Mouse (Mus musculus): ENCODE data around the gene Smurf1. TPM values are rescaled to one million over a fixed set of nuclear protein-coding genes. Genes with fewer than 3 reads are reported as not detected.

Smurf1 gene
- total and polyA plus RNA-seq, 2 experiments from 2014 or later: 9.1 to 29.9 TPM

DNA sequence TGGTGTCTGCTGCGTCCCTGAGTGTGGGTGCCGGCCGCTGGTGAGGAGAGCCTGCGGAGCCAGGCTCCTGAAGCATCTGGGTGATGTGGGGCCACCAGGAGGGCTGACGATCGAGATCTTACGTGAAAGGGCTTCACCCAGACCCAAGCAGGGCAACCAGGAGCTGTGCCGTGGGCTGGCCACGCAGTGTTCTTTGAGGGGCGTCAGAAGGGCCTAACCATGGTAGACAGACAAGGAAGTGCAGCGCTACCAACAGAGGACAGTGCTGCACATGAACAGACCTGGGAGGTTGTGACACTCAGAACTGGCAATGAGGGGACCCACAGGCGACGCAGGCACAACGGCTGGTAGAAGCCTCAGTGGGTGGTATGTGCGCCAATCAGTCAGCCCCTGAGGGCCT, 88.6 kb downstream of the Smurf1 start:
- Histone ChIP-seq H3K9me3 (replicated peaks; ENCODE audit: control insufficient read depth, low read length) (no peaks in the 10 kb centered on the region), H3K27ac (ENCODE audit: low read depth) (no peak overlapping the region), H3K36me3 (replicated peaks; ENCODE audit: control insufficient read depth, insufficient read depth, low read length) (peaks cover 52% of the 10 kb centered on the region), H3K4me2 (ENCODE audit: low read depth, low read length) (no peak overlapping the region), H3K4me1 (ENCODE audit: control insufficient read depth, insufficient read depth) (no peaks in the 10 kb centered on the region), H3K9ac (replicated peaks; ENCODE audit: low read depth, low read length) (no peak overlapping the region), H3K27me3 (ENCODE audit: control insufficient read depth, insufficient read depth, low read length) (no peaks in the 10 kb centered on the region), H3K4me3 (ENCODE audit: low read depth, low read length) (no peak overlapping the region)
- WGBS: 89% methylated on average over 15 of the region's 15 CpGs
- DNase-seq (ENCODE audit: low spot score) (no peak), ATAC-seq (ENCODE audit: insufficient read depth, low read depth) (no peak)
- TF ChIP-seq EP300 (IDR thresholded peaks at IDR 0.05; ENCODE audit: low read depth): no peak
- TF ChIP-seq CTCF (IDR thresholded peaks at IDR 0.05; ENCODE audit: low read depth): no peak

DNA sequence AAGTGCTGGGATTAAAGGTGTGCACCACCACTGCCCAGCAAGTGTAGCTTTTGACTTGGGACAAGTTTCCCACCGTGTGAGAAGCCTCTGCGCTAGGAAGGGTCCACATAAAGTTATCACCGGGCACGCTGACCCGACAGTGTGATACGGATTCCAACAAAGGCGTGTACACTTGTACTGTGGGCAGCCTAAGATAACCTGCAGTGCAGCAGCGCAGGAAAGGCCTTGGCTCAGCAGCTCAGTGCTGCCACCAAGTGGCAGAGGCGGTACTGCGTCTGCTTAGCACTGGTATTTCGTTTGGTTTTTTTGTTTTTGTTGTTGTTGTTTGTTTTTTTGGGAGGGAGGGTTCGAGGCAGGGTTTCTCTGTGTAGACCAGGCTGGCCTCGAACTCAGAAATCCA, 89.8 kb downstream of the Smurf1 start:
- DNase-seq (ENCODE audit: low spot score): peak; percentile 53
- no peaks in the 10 kb centered on the region for H3K4me1 ChIP-seq (ENCODE audit: control insufficient read depth, insufficient read depth)
- no peak overlapping the region for H3K27ac ChIP-seq (ENCODE audit: low read depth)
- H3K9me3 ChIP-seq (replicated peaks; ENCODE audit: control insufficient read depth, low read length): no peaks in the 10 kb centered on the region
- peak; percentile 55 for ATAC-seq (ENCODE audit: insufficient read depth, low read depth)
- H3K4me2 ChIP-seq (ENCODE audit: low read depth, low read length): no peak overlapping the region
- H3K9ac ChIP-seq (replicated peaks; ENCODE audit: low read depth, low read length): no peak overlapping the region
- peaks cover 41% of the 10 kb centered on the region for H3K36me3 ChIP-seq (replicated peaks; ENCODE audit: control insufficient read depth, insufficient read depth, low read length)
- no peak overlapping the region for H3K4me3 ChIP-seq (ENCODE audit: low read depth, low read length)
- no peaks in the 10 kb centered on the region for H3K27me3 ChIP-seq (ENCODE audit: control insufficient read depth, insufficient read depth, low read length)
- WGBS: 2% methylated on average over 13 of the region's 13 CpGs
- TF ChIP-seq CTCF (IDR thresholded peaks at IDR 0.05; ENCODE audit: low read depth) (peak; percentile 97), EP300 (IDR thresholded peaks at IDR 0.05; ENCODE audit: low read depth) (no peak)

DNA sequence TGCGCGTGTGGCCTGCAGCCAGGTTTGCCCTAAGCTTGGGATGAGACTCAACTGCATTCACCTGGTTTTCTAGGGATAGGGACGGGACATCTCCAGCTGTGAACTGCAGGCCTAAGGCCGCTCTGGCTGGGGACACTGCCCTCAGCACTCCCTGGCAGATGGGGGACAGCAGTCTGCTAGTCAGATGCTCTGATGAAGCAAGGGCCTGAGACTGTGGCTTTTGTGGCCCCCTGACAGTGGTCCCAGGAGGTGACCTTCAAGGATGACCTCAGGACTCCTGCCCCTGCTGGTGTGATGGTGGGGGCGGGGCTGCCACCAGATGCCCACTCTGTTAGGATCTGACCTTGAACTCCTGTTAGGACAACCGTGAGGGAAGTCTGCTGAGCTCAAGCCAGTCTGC, 90.4 kb downstream of the Smurf1 start:
- WGBS: 86% methylated on average over 6 of the region's 6 CpGs
- no peak overlapping the region for H3K9ac ChIP-seq (replicated peaks; ENCODE audit: low read depth, low read length)
- H3K36me3 ChIP-seq (replicated peaks; ENCODE audit: control insufficient read depth, insufficient read depth, low read length): peaks cover 34% of the 10 kb centered on the region
- no peak for DNase-seq (ENCODE audit: low spot score)
- no peak overlapping the region for H3K27ac ChIP-seq (ENCODE audit: low read depth)
- H3K4me2 ChIP-seq (ENCODE audit: low read depth, low read length): no peak overlapping the region
- no peaks in the 10 kb centered on the region for H3K4me1 ChIP-seq (ENCODE audit: control insufficient read depth, insufficient read depth)
- ATAC-seq (ENCODE audit: insufficient read depth, low read depth): no peak
- no peaks in the 10 kb centered on the region for H3K9me3 ChIP-seq (replicated peaks; ENCODE audit: control insufficient read depth, low read length)
- no peaks in the 10 kb centered on the region for H3K27me3 ChIP-seq (ENCODE audit: control insufficient read depth, insufficient read depth, low read length)
- TF ChIP-seq CTCF (IDR thresholded peaks at IDR 0.05; ENCODE audit: low read depth): no peak
- TF ChIP-seq EP300 (IDR thresholded peaks at IDR 0.05; ENCODE audit: low read depth): no peak
- H3K4me3 ChIP-seq (ENCODE audit: low read depth, low read length): no peak overlapping the region

DNA sequence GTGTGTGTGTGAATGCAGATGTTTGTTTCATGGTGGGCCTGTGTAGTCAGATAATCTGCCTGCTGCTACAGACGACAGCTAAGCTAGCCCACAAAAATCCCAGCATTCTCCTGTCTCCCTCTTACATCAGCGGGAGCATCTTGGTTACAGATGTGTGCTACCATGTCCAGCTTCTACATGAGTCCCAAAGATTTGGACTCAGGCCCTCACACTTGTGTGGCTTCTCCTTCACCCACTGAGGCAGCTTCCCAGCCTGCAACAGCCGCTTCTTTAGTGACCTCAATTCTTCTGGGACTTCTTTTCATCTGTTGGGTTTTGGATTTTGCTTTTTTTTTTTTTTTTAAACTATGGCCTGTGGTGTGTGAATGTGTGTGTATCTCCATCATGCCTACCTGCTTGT, 92.8 kb downstream of the Smurf1 start:
- TF ChIP-seq CTCF (IDR thresholded peaks at IDR 0.05; ENCODE audit: low read depth) (no peak), EP300 (IDR thresholded peaks at IDR 0.05; ENCODE audit: low read depth) (no peak)
- no peak overlapping the region for H3K9ac ChIP-seq (replicated peaks; ENCODE audit: low read depth, low read length)
- DNase-seq (ENCODE audit: low spot score): no peak
- H3K36me3 ChIP-seq (replicated peaks; ENCODE audit: control insufficient read depth, insufficient read depth, low read length): peaks cover 11% of the 10 kb centered on the region
- H3K4me3 ChIP-seq (ENCODE audit: low read depth, low read length): no peak overlapping the region
- ATAC-seq (ENCODE audit: insufficient read depth, low read depth): no peak
- no peak overlapping the region for H3K4me2 ChIP-seq (ENCODE audit: low read depth, low read length)
- H3K9me3 ChIP-seq (replicated peaks; ENCODE audit: control insufficient read depth, low read length): no peaks in the 10 kb centered on the region
- no peaks in the 10 kb centered on the region for H3K4me1 ChIP-seq (ENCODE audit: control insufficient read depth, insufficient read depth)
- 78% methylated on average over 3 of the region's 3 CpGs for WGBS
- no peaks in the 10 kb centered on the region for H3K27me3 ChIP-seq (ENCODE audit: control insufficient read depth, insufficient read depth, low read length)
- no peak overlapping the region for H3K27ac ChIP-seq (ENCODE audit: low read depth)

DNA sequence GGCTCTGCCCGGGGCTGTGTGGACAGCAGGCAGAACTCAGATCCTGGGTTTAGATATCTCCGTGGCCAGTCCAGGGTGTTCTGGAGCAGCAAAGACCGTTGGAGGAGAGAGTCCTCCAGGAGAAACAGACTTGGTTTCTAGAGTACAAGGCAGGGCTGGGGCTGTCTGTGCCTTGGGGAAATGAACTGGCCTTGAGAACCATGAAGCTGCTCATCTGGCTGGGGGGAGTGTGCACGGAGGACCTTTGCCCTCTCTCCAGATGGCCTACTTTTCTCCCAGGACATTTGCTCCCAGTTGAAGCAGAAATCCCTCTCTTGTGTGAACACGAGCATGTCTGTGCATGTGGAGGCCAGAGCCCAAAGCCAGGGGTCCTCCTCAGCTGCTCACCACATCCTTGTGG, 93.3 kb downstream of the Smurf1 start:
- DNase-seq (ENCODE audit: low spot score) (no peak), ATAC-seq (ENCODE audit: insufficient read depth, low read depth) (no peak)
- H3K27me3 ChIP-seq (ENCODE audit: control insufficient read depth, insufficient read depth, low read length): no peaks in the 10 kb centered on the region
- no peak overlapping the region for H3K4me2 ChIP-seq (ENCODE audit: low read depth, low read length)
- no peak overlapping the region for H3K9ac ChIP-seq (replicated peaks; ENCODE audit: low read depth, low read length)
- no peaks in the 10 kb centered on the region for H3K4me1 ChIP-seq (ENCODE audit: control insufficient read depth, insufficient read depth)
- no peaks in the 10 kb centered on the region for H3K9me3 ChIP-seq (replicated peaks; ENCODE audit: control insufficient read depth, low read length)
- H3K27ac ChIP-seq (ENCODE audit: low read depth): no peak overlapping the region
- H3K36me3 ChIP-seq (replicated peaks; ENCODE audit: control insufficient read depth, insufficient read depth, low read length): peaks cover 10% of the 10 kb centered on the region
- TF ChIP-seq CTCF (IDR thresholded peaks at IDR 0.05; ENCODE audit: low read depth): no peak
- no peak for TF ChIP-seq EP300 (IDR thresholded peaks at IDR 0.05; ENCODE audit: low read depth)
- H3K4me3 ChIP-seq (ENCODE audit: low read depth, low read length): no peak overlapping the region
- 74% methylated on average over 5 of the region's 5 CpGs for WGBS

DNA sequence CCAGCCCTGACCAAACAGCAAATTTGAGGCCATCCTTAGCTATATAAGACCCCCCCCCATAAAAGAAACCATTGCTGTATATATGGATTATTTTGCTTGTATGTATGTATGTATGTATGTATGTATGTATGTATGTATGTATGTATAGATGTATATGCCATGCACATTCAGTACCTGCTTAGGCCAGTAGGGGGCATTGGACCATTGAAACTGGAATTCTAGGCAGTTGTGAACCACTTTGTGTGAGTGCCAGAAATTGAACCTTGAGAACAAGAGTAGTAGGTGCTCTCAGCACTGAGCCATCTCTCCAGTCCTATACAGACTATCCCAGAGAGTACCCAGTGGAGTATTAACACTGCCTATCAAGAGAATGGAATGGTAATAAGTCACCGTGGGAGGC, 93.9 kb downstream of the Smurf1 start:
- Histone ChIP-seq H3K36me3 (replicated peaks; ENCODE audit: control insufficient read depth, insufficient read depth, low read length) (peaks cover 5% of the 10 kb centered on the region), H3K9me3 (replicated peaks; ENCODE audit: control insufficient read depth, low read length) (no peaks in the 10 kb centered on the region)
- TF ChIP-seq CTCF (IDR thresholded peaks at IDR 0.05; ENCODE audit: low read depth): peak; percentile 22; the same call in 1 of the 2 replicates
- TF ChIP-seq EP300 (IDR thresholded peaks at IDR 0.05; ENCODE audit: low read depth): no peak

More for the DNA sequence above, 93.9 kb downstream of the Smurf1 start:
- no peaks in the 10 kb centered on the region for H3K27me3 ChIP-seq (ENCODE audit: control insufficient read depth, insufficient read depth, low read length)
- no peak overlapping the region for H3K27ac ChIP-seq (ENCODE audit: low read depth)
- H3K4me3 ChIP-seq (ENCODE audit: low read depth, low read length): no peak overlapping the region
- no peak for ATAC-seq (ENCODE audit: insufficient read depth, low read depth)
- H3K4me1 ChIP-seq (ENCODE audit: control insufficient read depth, insufficient read depth): no peaks in the 10 kb centered on the region
- no peak overlapping the region for H3K4me2 ChIP-seq (ENCODE audit: low read depth, low read length)
- 94% methylated on average over 1 of the region's 1 CpGs for WGBS
- H3K9ac ChIP-seq (replicated peaks; ENCODE audit: low read depth, low read length): no peak overlapping the region
- DNase-seq (ENCODE audit: low spot score): no peak
